Mouse (Mus musculus) hindbrain, embryonic 11.5 days (tissue): ENCODE measurements around the gene Rnf149. TPM values are rescaled to one million over a fixed set of nuclear protein-coding genes. Genes with fewer than 3 reads are reported as not detected.
A peak's percentile ranks its signal among the peaks of the same experiment; 100 is the strongest.

Experiments
- ATAC-seq: fragments of 200-750 bp; cut with Nextera tagmentation; 2 replicates; pipeline ENCODE4 v1.8.0; 2017; ENCODE audit warnings: mild to moderate bottlenecking, moderate TSS enrichment, moderate library complexity; ENCODE audit not compliant: low FRiP score
- DNase-seq: peaks from one replicate; pipeline ENCODE4 v3.0.0-alpha.2; 2015; ENCODE audit warnings: low spot score
- H3K27ac ChIP-seq: fragments of 300-500 bp; sonication (generic); 2 replicates; pipeline ENCODE4 v1.5.1; 2014; ENCODE audit warnings: mild to moderate bottlenecking, low read depth, low read length
- H3K27me3 ChIP-seq: fragments of 300-500 bp; sonication (generic); 2 replicates; pipeline ENCODE4 v1.6.1; 2014; ENCODE audit warnings: mild to moderate bottlenecking, low read length, moderate library complexity, mixed read lengths; ENCODE audit not compliant: control insufficient read depth, insufficient read depth
- H3K36me3 ChIP-seq: fragments of 300-500 bp; sonication (generic); 2 replicates; pipeline ENCODE4 v1.6.1; 2014; ENCODE audit warnings: mild to moderate bottlenecking, low read length, moderate library complexity, mixed read lengths; ENCODE audit not compliant: control insufficient read depth, insufficient read depth
- H3K4me1 ChIP-seq: fragments of 300-500 bp; sonication (generic); replicated peaks from 2 replicates; pipeline ENCODE4 v1.6.1; 2014; ENCODE audit warnings: low read length, mixed read lengths; ENCODE audit not compliant: control insufficient read depth, insufficient read depth
- H3K4me2 ChIP-seq: fragments of 300-500 bp; sonication (generic); replicated peaks from 2 replicates; pipeline ENCODE4 v1.6.1; 2014; ENCODE audit warnings: mild to moderate bottlenecking, low read depth, low read length
- H3K4me3 ChIP-seq: fragments of 300-500 bp; sonication (generic); 2 replicates; pipeline ENCODE4 v1.5.1; 2014; ENCODE audit warnings: low read depth, low read length
- H3K9ac ChIP-seq: fragments of 300-500 bp; sonication (generic); 2 replicates; pipeline ENCODE4 v1.6.1; 2014; ENCODE audit warnings: low read depth, low read length
- H3K9me3 ChIP-seq: fragments of 300-500 bp; sonication (generic); 2 replicates; pipeline ENCODE4 v1.6.1; 2016; ENCODE audit warnings: low read length; ENCODE audit not compliant: control insufficient read depth
- WGBS: fragments of 180-500 bp; shearing (Covaris S2); extraction: QIAGEN DNeasy Blood & Tissue Kit; methylation state at CpG from one replicate; pipeline ENCODE4 v1.1.7; 2014; 5-methylcytosine and 5-hydroxymethylcytosine counted together
- polyA plus RNA-seq: library from polyadenylated mRNA; unstranded; fragments of >200 nt; fragmentation: Nextera tagmentation; extraction: Ambion mirVana; gene quantifications from 2 replicates; pipeline ENCODE4 v1.2.1, GENCODE M21; 2014

The Rnf149 gene
- polyA plus RNA-seq, 1 experiment from 2014 or later = 31.5 TPM

DNA sequence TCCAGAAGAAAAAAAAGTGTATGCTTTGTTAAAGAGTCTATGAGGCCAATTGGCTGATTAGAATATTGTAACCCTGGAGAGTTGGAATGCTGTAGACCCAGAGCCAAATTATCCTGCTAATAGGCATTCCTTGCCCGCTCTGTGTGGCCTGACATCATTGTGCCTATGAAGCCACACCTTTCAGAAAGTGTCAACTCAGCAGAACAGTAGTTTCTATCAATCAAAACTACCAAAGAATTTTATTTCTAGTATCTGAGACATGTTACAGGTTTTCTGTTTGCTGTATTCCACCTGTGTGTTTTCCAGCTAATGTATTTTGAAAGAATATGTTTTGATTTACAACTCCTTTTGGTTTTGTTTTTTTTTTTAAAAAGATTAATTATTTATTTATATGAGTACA, 65.0 kb downstream of the Rnf149 start:
- ATAC-seq = no peak
- Histone ChIP-seq H3K4me3 (no peak overlapping the region), H3K4me2 (no peak overlapping the region), H3K27me3 (no peaks in the 10 kb centered on the region), H3K27ac (no peak overlapping the region), H3K36me3 (no peaks in the 10 kb centered on the region), H3K9ac (no peak overlapping the region), H3K9me3 (no peaks in the 10 kb centered on the region), H3K4me1 (no peaks in the 10 kb centered on the region)
- DNase-seq = no peak
- WGBS = 76% methylated on average over 1 of the region's 1 CpGs

GRCm38 (mm10) chr1:39511775-39512174, 65.4 kb downstream of the Rnf149 start:
- H3K27ac ChIP-seq = no peak overlapping the region
- no peak overlapping the region for H3K4me3 ChIP-seq
- H3K36me3 ChIP-seq = no peaks in the 10 kb centered on the region
- H3K4me2 ChIP-seq = no peak overlapping the region
- no peaks in the 10 kb centered on the region for H3K9me3 ChIP-seq
- no peaks in the 10 kb centered on the region for H3K27me3 ChIP-seq
- DNase-seq (no peak), ATAC-seq (no peak)
- no peak overlapping the region for H3K9ac ChIP-seq
- WGBS = 74% methylated on average over 8 of the region's 8 CpGs
- no peaks in the 10 kb centered on the region for H3K4me1 ChIP-seq

GRCm38 (mm10) chr1:39505600-39505999, 71.6 kb downstream of the Rnf149 start:
- no peak for ATAC-seq
- DNase-seq = no peak
- no peaks in the 10 kb centered on the region for H3K9me3 ChIP-seq
- H3K27me3 ChIP-seq = no peaks in the 10 kb centered on the region
- no peak overlapping the region for H3K4me2 ChIP-seq
- no peak overlapping the region for H3K9ac ChIP-seq
- H3K36me3 ChIP-seq = no peaks in the 10 kb centered on the region
- H3K27ac ChIP-seq = no peak overlapping the region
- H3K4me3 ChIP-seq = no peak overlapping the region
- WGBS = 85% methylated on average over 9 of the region's 9 CpGs
- H3K4me1 ChIP-seq = no peaks in the 10 kb centered on the region

DNA sequence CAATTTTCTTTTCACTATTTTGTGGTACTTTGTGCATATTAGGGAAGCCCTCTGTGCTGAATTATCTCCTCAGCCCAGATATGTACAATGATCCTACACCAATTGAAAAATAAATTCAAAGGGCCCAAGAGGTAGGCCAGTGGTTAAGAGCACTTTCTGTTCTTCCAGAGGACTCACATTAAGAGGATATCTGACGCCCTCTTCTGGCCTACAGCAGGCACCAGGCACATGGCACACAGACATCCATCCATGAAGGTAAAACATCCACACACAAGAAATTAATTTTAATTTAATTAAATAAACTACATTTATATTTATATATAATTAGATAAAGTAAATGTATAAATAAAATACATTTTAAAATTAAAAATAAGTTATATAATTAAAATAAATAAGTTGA, 72.9 kb downstream of the Rnf149 start:
- no peaks in the 10 kb centered on the region for H3K36me3 ChIP-seq
- DNase-seq = peak; percentile 30
- H3K27ac ChIP-seq = no peak overlapping the region
- H3K4me1 ChIP-seq = no peaks in the 10 kb centered on the region
- H3K9ac ChIP-seq = no peak overlapping the region
- no peaks in the 10 kb centered on the region for H3K9me3 ChIP-seq
- no peak overlapping the region for H3K4me3 ChIP-seq
- no peak for ATAC-seq
- no peak overlapping the region for H3K4me2 ChIP-seq
- WGBS = 7% methylated on average over 1 of the region's 1 CpGs
- no peaks in the 10 kb centered on the region for H3K27me3 ChIP-seq

DNA sequence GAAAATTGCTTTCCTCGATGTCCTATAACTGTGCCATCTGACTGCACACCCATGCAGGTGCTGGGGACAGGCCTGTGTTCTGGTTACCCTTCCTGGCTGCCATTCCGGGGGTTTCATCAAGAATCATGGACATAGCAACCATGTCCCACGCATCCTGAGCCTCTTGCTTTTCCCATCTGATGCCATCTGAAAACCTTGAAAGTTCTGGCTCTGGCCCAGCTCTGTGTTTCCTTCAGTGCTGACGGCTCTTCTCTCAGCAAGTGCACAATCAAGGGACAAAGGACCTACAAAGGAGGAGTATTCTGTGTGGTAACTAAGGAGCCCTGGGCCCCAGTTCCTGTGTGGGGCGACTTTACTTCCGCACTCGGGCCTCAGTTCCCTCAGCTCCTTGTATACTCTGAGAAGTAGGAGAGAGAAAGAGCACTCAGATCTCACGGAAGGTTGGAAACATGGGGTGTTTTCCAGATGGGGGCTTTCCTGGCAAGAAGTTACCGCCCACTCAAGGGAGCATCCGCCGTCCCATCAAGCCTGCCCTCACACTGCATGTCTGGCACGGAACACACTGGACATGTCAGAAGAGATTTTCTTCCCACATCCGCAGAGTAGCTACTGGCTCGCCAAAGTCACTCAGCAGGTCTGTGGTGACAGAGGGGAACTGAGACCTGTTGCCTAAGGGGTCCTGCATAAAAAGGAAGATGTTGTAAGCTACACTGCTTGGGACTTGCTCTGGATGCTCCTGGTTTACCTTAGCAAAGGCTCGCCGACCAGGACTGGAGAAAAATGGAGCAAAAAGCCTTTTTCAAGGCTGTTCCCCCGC, 74.2 kb downstream of the Rnf149 start:
- no peak for ATAC-seq
- Histone ChIP-seq H3K27ac (no peak overlapping the region), H3K9ac (no peak overlapping the region), H3K4me3 (no peak overlapping the region), H3K4me1 (no peaks in the 10 kb centered on the region), H3K9me3 (no peaks in the 10 kb centered on the region), H3K27me3 (no peaks in the 10 kb centered on the region), H3K36me3 (no peaks in the 10 kb centered on the region), H3K4me2 (no peak overlapping the region)
- 87% methylated on average over 17 of the region's 17 CpGs for WGBS
- no peak for DNase-seq

Other genes with a start within 250 kb of the Rnf149 start
- gene Rpl31, start 209.6 kb downstream of the Rnf149 start, polyA plus RNA-seq = 426 and 434 TPM in 2 replicates
- 5.3 and 6.5 TPM in 2 replicates for gene Tbc1d8, start 98.7 kb downstream of the Rnf149 start, polyA plus RNA-seq
- gene Cnot11, start 42.4 kb downstream of the Rnf149 start, polyA plus RNA-seq = 29.1 and 29.6 TPM in 2 replicates
- 0.80 and 0.96 TPM in 2 replicates for gene Creg2, start 74.1 kb upstream of the Rnf149 start, polyA plus RNA-seq
- 0.31 and 0.42 TPM in 2 replicates for gene Rfx8, start 143.6 kb upstream of the Rnf149 start, polyA plus RNA-seq
- not detected in 2 replicates for gene Gm3646, start 227.9 kb upstream of the Rnf149 start, polyA plus RNA-seq